Mouse (Mus musculus): ENCODE results near the gene Ppa2. TPM values are rescaled to one million over a fixed set of nuclear protein-coding genes. Genes with fewer than 3 reads are reported as not detected.

Gene Ppa2
- polyA plus RNA-seq, 1 experiment: 44.3 TPM

DNA sequence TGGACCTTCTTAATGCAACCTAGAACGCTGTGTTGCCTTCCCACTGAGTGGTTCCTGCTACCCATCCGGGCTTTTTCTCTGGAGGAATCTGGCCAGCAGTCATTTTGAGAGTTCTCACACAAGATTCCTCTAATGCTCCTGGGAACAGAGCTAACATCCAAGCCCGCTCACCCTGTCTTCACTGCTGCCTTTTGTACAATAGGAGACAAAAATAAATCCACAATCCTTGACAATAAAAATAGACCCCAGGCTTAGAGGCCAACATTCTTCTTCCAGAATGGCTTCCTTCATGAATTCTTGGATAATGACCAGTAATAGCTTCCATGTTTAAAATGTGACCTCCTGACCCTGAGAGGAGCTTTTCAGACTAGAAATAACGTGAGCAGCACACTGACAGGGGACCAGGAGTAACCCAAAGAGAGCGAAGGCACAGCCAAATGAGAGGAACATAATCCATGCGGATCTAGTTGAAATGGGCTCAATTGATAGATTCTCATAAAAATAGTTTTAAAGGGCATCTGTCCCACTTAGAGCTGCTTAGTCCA is 74.3 kb downstream of the Ppa2 start:
- H3K4me3 ChIP-seq: no peak overlapping the region
- no peak overlapping the region for H3ac ChIP-seq (ENCODE audit: control insufficient read depth, insufficient read length)
- H3K27me3 ChIP-seq (ENCODE audit: control insufficient read depth, insufficient read depth, insufficient read length): no peaks in the 10 kb centered on the region
- TF ChIP-seq MYOG (IDR thresholded peaks at IDR 0.05; ENCODE audit: control insufficient read depth in 1 of 3, insufficient read depth in 1 of 3, insufficient read length in 2 of 3, low read depth in 2 of 3): no peak
- TF ChIP-seq REST (IDR thresholded peaks at IDR 0.05; ENCODE audit: insufficient read depth, insufficient read length): no peak
- TF ChIP-seq E2F4 (IDR thresholded peaks at IDR 0.05; ENCODE audit: insufficient read depth): no peak
- TF ChIP-seq SRF (IDR thresholded peaks at IDR 0.05; ENCODE audit: control insufficient read depth, insufficient read length, low read depth): no peak
- TF ChIP-seq USF1 (IDR thresholded peaks at IDR 0.05; ENCODE audit: low read depth): no peak
- TF ChIP-seq POLR2A (IDR thresholded peaks at IDR 0.05; ENCODE audit: insufficient read length, low read depth): no peak
- no peak for TF ChIP-seq MAX (IDR thresholded peaks at IDR 0.05; ENCODE audit: low read depth)
- no peak for TF ChIP-seq POLR2AphosphoS2 (IDR thresholded peaks at IDR 0.05; ENCODE audit: insufficient read length, low read depth)
- no peak for TF ChIP-seq CEBPB (IDR thresholded peaks at IDR 0.05; ENCODE audit: insufficient read depth, poor library complexity, severe bottlenecking)
- no peak for TF ChIP-seq MYOD1 (IDR thresholded peaks at IDR 0.05; ENCODE audit: control insufficient read depth in 1 of 3, insufficient read length in 2 of 3, low read depth in 2 of 3)
- no peak for TF ChIP-seq TCF12 (IDR thresholded peaks at IDR 0.05; ENCODE audit: insufficient read depth, poor library complexity, severe bottlenecking)
- TF ChIP-seq TCF3 (IDR thresholded peaks at IDR 0.05; ENCODE audit: insufficient read length, low read depth): no peak
- H3K36me3 ChIP-seq (ENCODE audit: control insufficient read depth, insufficient read depth): no peaks in the 10 kb centered on the region
- H3K4me2 ChIP-seq (ENCODE audit: low read depth): no peak overlapping the region
- H3K79me2 ChIP-seq (ENCODE audit: control insufficient read depth, insufficient read depth): no peaks in the 10 kb centered on the region

DNA sequence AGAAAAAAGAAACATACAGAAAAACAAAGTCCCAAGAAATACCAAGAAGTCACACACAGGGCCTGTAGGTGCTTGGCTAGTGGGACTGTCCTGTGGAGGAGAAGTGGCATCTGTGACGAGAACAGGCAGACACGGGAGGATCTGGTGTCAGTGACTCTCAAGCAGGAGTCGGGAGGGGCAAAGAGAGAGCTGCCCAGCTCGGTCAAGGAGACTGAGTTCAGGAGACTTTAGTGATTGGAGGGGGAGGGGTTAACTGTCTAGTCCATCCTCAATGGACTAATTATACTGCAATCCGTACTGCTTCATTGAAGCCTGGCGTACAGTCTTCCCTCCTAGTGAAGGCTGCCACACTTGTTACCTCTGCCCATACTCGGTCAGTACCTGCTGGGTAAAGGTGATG is 77.4 kb downstream of the Ppa2 start:
- H3K4me2 ChIP-seq (ENCODE audit: low read depth): no peak overlapping the region
- no peaks in the 10 kb centered on the region for H3K36me3 ChIP-seq (ENCODE audit: control insufficient read depth, insufficient read depth)
- no peak overlapping the region for H3ac ChIP-seq (ENCODE audit: control insufficient read depth, insufficient read length)
- no peaks in the 10 kb centered on the region for H3K27me3 ChIP-seq (ENCODE audit: control insufficient read depth, insufficient read depth, insufficient read length)
- no peak overlapping the region for H3K4me3 ChIP-seq
- no peaks in the 10 kb centered on the region for H3K79me2 ChIP-seq (ENCODE audit: control insufficient read depth, insufficient read depth)
- TF ChIP-seq TCF12 (IDR thresholded peaks at IDR 0.05; ENCODE audit: insufficient read depth, poor library complexity, severe bottlenecking) (no peak), POLR2AphosphoS2 (IDR thresholded peaks at IDR 0.05; ENCODE audit: insufficient read length, low read depth) (no peak), MYOG (IDR thresholded peaks at IDR 0.05; ENCODE audit: control insufficient read depth in 1 of 3, insufficient read depth in 1 of 3, insufficient read length in 2 of 3, low read depth in 2 of 3) (no peak), USF1 (IDR thresholded peaks at IDR 0.05; ENCODE audit: low read depth) (no peak)

DNA sequence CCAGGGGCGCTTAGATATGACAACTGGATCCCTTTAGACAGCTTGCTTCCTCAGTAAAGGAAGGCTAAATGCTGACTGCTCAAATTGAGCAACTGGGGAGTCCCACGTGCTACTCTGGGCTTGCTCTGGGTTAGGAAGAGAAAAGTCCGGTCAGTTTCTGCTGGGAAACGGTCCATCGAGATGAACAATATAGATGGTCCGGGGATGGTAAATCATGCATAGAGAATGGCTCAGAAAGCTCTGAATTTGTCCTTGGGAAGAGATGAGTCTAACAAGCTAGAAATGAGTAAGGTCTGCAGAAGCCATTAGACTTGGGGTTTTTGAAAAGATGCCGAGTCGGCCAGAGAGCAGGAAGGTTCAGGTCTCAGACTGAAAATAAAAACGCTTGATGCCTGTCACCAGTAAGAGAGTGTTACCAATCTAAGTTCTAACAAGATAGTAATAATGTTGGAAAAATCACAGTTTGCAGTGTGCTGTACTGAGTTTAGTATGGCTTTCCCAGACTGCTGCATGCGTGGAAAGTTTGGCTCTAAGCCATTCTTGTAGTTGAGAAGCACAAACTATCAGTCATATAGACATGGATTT is 80.0 kb downstream of the Ppa2 start:
- Histone ChIP-seq H3ac (ENCODE audit: control insufficient read depth, insufficient read length) (no peak overlapping the region), H3K36me3 (ENCODE audit: control insufficient read depth, insufficient read depth) (no peaks in the 10 kb centered on the region), H3K4me2 (ENCODE audit: low read depth) (no peak overlapping the region), H3K27me3 (ENCODE audit: control insufficient read depth, insufficient read depth, insufficient read length) (no peaks in the 10 kb centered on the region), H3K4me3 (no peak overlapping the region), H3K79me2 (ENCODE audit: control insufficient read depth, insufficient read depth) (no peaks in the 10 kb centered on the region)
- TF ChIP-seq USF1 (IDR thresholded peaks at IDR 0.05; ENCODE audit: low read depth) (no peak), TCF3 (IDR thresholded peaks at IDR 0.05; ENCODE audit: insufficient read length, low read depth) (no peak), REST (IDR thresholded peaks at IDR 0.05; ENCODE audit: insufficient read depth, insufficient read length) (no peak), MAX (IDR thresholded peaks at IDR 0.05; ENCODE audit: low read depth) (no peak), POLR2AphosphoS2 (IDR thresholded peaks at IDR 0.05; ENCODE audit: insufficient read length, low read depth) (no peak), TCF12 (IDR thresholded peaks at IDR 0.05; ENCODE audit: insufficient read depth, poor library complexity, severe bottlenecking) (no peak), E2F4 (IDR thresholded peaks at IDR 0.05; ENCODE audit: insufficient read depth) (no peak), SRF (IDR thresholded peaks at IDR 0.05; ENCODE audit: control insufficient read depth, insufficient read length, low read depth) (no peak), CEBPB (IDR thresholded peaks at IDR 0.05; ENCODE audit: insufficient read depth, poor library complexity, severe bottlenecking) (no peak), POLR2A (IDR thresholded peaks at IDR 0.05; ENCODE audit: insufficient read length, low read depth) (no peak), MYOD1 (IDR thresholded peaks at IDR 0.05; ENCODE audit: control insufficient read depth in 1 of 3, insufficient read length in 2 of 3, low read depth in 2 of 3) (no peak), MYOG (IDR thresholded peaks at IDR 0.05; ENCODE audit: control insufficient read depth in 1 of 3, insufficient read depth in 1 of 3, insufficient read length in 2 of 3, low read depth in 2 of 3) (no peak)

- H3K27me3 ChIP-seq (ENCODE audit: control insufficient read depth, insufficient read depth, insufficient read length): no peaks in the 10 kb centered on the region
- no peaks in the 10 kb centered on the region for H3K79me2 ChIP-seq (ENCODE audit: control insufficient read depth, insufficient read depth)
- H3K4me3 ChIP-seq: no peak overlapping the region
- H3K4me2 ChIP-seq (ENCODE audit: low read depth): no peak overlapping the region
- no peaks in the 10 kb centered on the region for H3K36me3 ChIP-seq (ENCODE audit: control insufficient read depth, insufficient read depth)
- TF ChIP-seq E2F4 (IDR thresholded peaks at IDR 0.05; ENCODE audit: insufficient read depth) (no peak), SRF (IDR thresholded peaks at IDR 0.05; ENCODE audit: control insufficient read depth, insufficient read length, low read depth) (no peak), TCF3 (IDR thresholded peaks at IDR 0.05; ENCODE audit: insufficient read length, low read depth) (no peak), USF1 (IDR thresholded peaks at IDR 0.05; ENCODE audit: low read depth) (no peak), MAX (IDR thresholded peaks at IDR 0.05; ENCODE audit: low read depth) (no peak), REST (IDR thresholded peaks at IDR 0.05; ENCODE audit: insufficient read depth, insufficient read length) (no peak), POLR2A (IDR thresholded peaks at IDR 0.05; ENCODE audit: insufficient read length, low read depth) (no peak), TCF12 (IDR thresholded peaks at IDR 0.05; ENCODE audit: insufficient read depth, poor library complexity, severe bottlenecking) (no peak), MYOD1 (IDR thresholded peaks at IDR 0.05; ENCODE audit: control insufficient read depth in 1 of 3, insufficient read length in 2 of 3, low read depth in 2 of 3) (no peak), POLR2AphosphoS2 (IDR thresholded peaks at IDR 0.05; ENCODE audit: insufficient read length, low read depth) (no peak), CEBPB (IDR thresholded peaks at IDR 0.05; ENCODE audit: insufficient read depth, poor library complexity, severe bottlenecking) (no peak), MYOG (IDR thresholded peaks at IDR 0.05; ENCODE audit: control insufficient read depth in 1 of 3, insufficient read depth in 1 of 3, insufficient read length in 2 of 3, low read depth in 2 of 3) (no peak)
- H3ac ChIP-seq (ENCODE audit: control insufficient read depth, insufficient read length): no peak overlapping the region
These were observed 84.6 kb downstream of the Ppa2 start for GRCm38 (mm10) chr3:133394531-133394930.
